Mouse (Mus musculus): ENCODE data around the gene Olfr1014.

The Olfr1014 gene

GRCm38 (mm10) chr2:85772413-85772812 lies at the start of gene Olfr1014:
Olfr1014 (plus strand) TSS chr2:85772713.
- DNase-seq, result no peak

- peak; percentile 5 for DNase-seq
Measured at GRCm38 (mm10) chr2:85725793-85726192, 46.7 kb upstream of the Olfr1014 start.

GRCm38 (mm10) chr2:85753822-85754221 lies 18.7 kb upstream of the Olfr1014 start:
- no peak for DNase-seq

DNA sequence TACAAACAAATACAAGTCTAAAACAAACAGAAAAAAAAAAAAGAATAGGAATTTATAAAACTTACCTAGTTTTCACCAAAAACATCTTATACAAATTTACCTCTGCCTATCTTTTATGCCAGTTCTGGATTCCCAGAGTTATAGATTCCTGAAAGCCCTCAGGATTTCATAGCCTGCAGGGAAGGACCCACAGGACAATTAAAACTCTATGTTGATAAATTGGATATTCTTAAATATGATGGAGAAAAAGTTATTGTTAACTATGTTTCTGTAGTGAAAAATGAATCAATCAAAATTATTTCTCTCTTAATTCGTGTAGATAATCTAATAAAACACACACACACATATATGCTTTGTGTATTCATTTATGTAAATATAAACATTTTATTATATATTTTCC lies 9.8 kb upstream of the Olfr1014 start, which contains the start of gene Olfr1012:
TSS of gene Olfr1012 (minus strand) at position 101 of the 400 bp plus-strand sequence.
- no peak for DNase-seq

GRCm38 (mm10) chr2:85766798-85767197 lies 5.7 kb upstream of the Olfr1014 start, which contains the start of gene Olfr1013:
Olfr1013 (plus strand) TSS chr2:85767098.
- no peak for DNase-seq

- no peak for DNase-seq
Measured at GRCm38 (mm10) chr2:85781717-85782116, 9.2 kb downstream of the Olfr1014 start, which contains the start of gene Olfr1015. Olfr1015 (plus strand) TSS chr2:85782017.

DNA sequence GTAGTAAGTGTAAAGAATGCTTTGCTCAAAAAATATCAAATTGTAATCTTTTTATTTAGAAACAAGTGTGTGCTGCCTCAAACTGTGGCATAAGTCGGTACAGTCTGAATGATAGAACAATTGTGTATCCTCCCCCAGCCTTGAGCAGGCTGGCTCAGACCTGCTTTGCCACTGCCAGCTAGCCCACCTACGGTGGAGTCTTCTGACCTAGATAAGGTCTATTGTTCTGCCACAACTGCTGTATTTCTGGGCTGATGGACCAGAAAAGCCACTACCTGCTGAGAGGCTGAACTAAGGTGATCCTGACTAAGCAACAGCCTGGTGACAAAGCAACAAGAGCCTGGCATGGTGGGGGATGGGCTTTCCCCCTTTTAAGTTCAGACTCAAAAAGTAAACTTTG lies 19.8 kb downstream of the Olfr1014 start:
- no peak for DNase-seq

GRCm38 (mm10) chr2:85802444-85802843 lies 29.9 kb downstream of the Olfr1014 start, which contains the start of gene Olfr1016:
Olfr1016 (minus strand) TSS chr2:85802544.
- DNase-seq, result no peak

GRCm38 (mm10) chr2:85804501-85804900 lies 32.0 kb downstream of the Olfr1014 start:
- no peak for DNase-seq

GRCm38 (mm10) chr2:85818179-85818578 lies 45.7 kb downstream of the Olfr1014 start, which contains the start of gene Olfr1018:
Olfr1018 (plus strand) TSS chr2:85818479.
- DNase-seq, result no peak
